Comparison of ENCODE assay signal across 8 mouse cellular contexts in the genomic region with DNA sequence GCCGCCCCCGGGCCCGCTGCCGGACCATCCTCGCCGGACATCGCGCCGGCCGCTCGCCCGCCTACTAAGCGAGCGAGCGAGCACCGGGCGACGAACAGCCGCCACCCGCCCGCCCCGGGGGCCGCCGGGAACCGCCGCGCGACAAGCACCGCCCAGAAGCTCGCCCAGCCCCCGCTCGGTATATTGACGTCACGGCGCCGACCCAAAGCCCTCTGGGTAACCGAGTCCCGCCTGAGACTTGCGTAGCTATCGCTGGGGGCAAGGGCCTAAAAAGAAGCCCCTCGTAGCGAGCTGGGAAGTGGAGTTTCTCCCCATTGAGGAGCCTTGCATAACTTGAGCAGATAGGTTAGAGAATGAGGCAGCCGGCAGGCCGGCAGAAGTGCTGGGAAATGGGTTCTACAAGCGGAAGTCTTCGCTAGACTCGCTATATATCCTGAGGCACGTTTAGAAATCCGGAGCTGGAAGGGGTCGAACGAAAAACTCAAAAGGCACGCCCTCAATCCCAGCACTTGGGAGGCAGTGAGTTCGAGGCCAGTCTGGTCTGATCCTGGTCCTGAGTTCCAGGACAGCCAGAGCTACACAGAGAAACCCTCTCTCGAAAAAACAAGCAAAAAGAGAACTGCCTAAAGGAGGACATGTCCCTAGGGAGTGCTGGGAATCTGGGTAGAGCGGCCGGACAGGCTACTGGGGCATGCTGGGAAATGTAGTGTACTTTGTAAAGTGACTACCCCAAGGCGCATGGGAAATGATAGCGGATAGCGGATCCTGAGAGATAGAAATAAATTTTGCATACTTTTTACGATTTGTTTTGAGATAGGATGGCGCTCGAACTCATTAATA. TPM values are rescaled to one million over a fixed set of nuclear protein-coding genes. Genes with fewer than 3 reads are reported as not detected.
DNase-seq lines count a peak whose midpoint lies in the region; ATAC-seq and TF ChIP-seq lines count a peak whose summit lies in the region.

Gene Ppp1r12c (minus strand): TSS at position 123 of the 840 bp plus-strand sequence.

- H3K9me3 ChIP-seq in heart, embryonic 13.5 days, result no peaks in the 10 kb centered on the region
- H3K9me3 ChIP-seq in liver, embryonic 12.5 days (replicated peaks), result no peaks in the 10 kb centered on the region
- H3K9me3 ChIP-seq in stomach, embryonic 15.5 days, result no peaks in the 10 kb centered on the region

- H3K27me3 ChIP-seq in C2C12 (ENCODE audit: control insufficient read depth, insufficient read depth, insufficient read length), result no peaks in the 10 kb centered on the region
- H3K27me3 ChIP-seq in heart, embryonic 13.5 days (replicated peaks), result no peaks in the 10 kb centered on the region
- no peaks in the 10 kb centered on the region for H3K27me3 ChIP-seq in liver, embryonic 12.5 days (replicated peaks)
- no peaks in the 10 kb centered on the region for H3K27me3 ChIP-seq in stomach, embryonic 15.5 days (replicated peaks)

- H3K79me2 ChIP-seq in C2C12 (ENCODE audit: control insufficient read depth, insufficient read depth), result peaks cover 47% of the 10 kb centered on the region

- H3K36me3 ChIP-seq in C2C12 (ENCODE audit: control insufficient read depth, insufficient read depth), result peaks cover 4% of the 10 kb centered on the region
- H3K36me3 ChIP-seq in heart, embryonic 13.5 days, result peaks cover 19% of the 10 kb centered on the region
- peaks cover 24% of the 10 kb centered on the region for H3K36me3 ChIP-seq in liver, embryonic 12.5 days
- H3K36me3 ChIP-seq in stomach, embryonic 15.5 days, result no peaks in the 10 kb centered on the region

- peak within 1 kb of the TSS; percentile 98 for H3K9ac ChIP-seq in heart, embryonic 13.5 days
- peak within 1 kb of the TSS; percentile 95 for H3K9ac ChIP-seq in liver, embryonic 12.5 days
- H3K9ac ChIP-seq in stomach, embryonic 15.5 days, result peak within 1 kb of the TSS; percentile 83

- under 1% methylated on average over 62 of the region's 62 CpGs for WGBS in heart, embryonic 13.5 days
- under 1% methylated on average over 62 of the region's 62 CpGs for WGBS in liver, embryonic 12.5 days (ENCODE audit: insufficient replicate concordance)
- under 1% methylated on average over 59 of the region's 62 CpGs for WGBS in stomach, embryonic 15.5 days

- peak within 1 kb of the TSS; percentile 85 for H3K27ac ChIP-seq in heart, embryonic 13.5 days (replicated peaks)
- H3K27ac ChIP-seq in liver, embryonic 12.5 days, result peak within 1 kb of the TSS; percentile 91
- H3K27ac ChIP-seq in stomach, embryonic 15.5 days, result peak within 1 kb of the TSS; percentile 94

- H3ac ChIP-seq in C2C12 (ENCODE audit: control insufficient read depth, insufficient read length, low read depth), result peak within 1 kb of the TSS; percentile 93

- peak; percentile 91 for ATAC-seq in erythroid progenitor cell, adult 5-6 weeks (replicated peaks; ENCODE audit: low FRiP score, poor library complexity, severe bottlenecking)
- ATAC-seq in heart, embryonic 13.5 days (ENCODE audit: extremely low read depth, insufficient number of reproducible peaks, low FRiP score, low TSS enrichment), result peak; percentile 88
- ATAC-seq in liver, embryonic 12.5 days, result peak; percentile 89
- ATAC-seq in stomach, embryonic 15.5 days (ENCODE audit: insufficient read depth, low FRiP score, low read depth), result peak; percentile 94

- peaks cover 60% of the 10 kb centered on the region for H3K4me1 ChIP-seq in heart, embryonic 13.5 days
- peaks cover 73% of the 10 kb centered on the region for H3K4me1 ChIP-seq in liver, embryonic 12.5 days
- H3K4me1 ChIP-seq in stomach, embryonic 15.5 days, result peaks cover 23% of the 10 kb centered on the region

- TF ChIP-seq CTCF in C2C12 (IDR thresholded peaks at IDR 0.05; ENCODE audit: control insufficient read depth, insufficient read depth, insufficient read length), result no peak

- peak within 1 kb of the TSS; percentile 94 for H3K4me2 ChIP-seq in heart, embryonic 13.5 days
- H3K4me2 ChIP-seq in liver, embryonic 12.5 days, result peak within 1 kb of the TSS; percentile 77
- H3K4me2 ChIP-seq in stomach, embryonic 15.5 days, result peak within 1 kb of the TSS; percentile 69

- peak within 1 kb of the TSS; percentile 57 for H3K4me3 ChIP-seq in C2C12 (ENCODE audit: insufficient read depth, poor library complexity, severe bottlenecking)
- peak within 1 kb of the TSS; percentile 90 for H3K4me3 ChIP-seq in heart, embryonic 13.5 days
- peak within 1 kb of the TSS; percentile 93 for H3K4me3 ChIP-seq in liver, embryonic 12.5 days
- H3K4me3 ChIP-seq in stomach, embryonic 15.5 days (replicated peaks), result peak within 1 kb of the TSS; percentile 93

- peaks cover 41% of the 10 kb centered on the region for H3K79me3 ChIP-seq in C2C12 (ENCODE audit: low read depth)

- DNase-seq in brain, embryonic 18.5 days (ENCODE audit: low read depth, low spot score), result peak; percentile 88
- peak; percentile 98 for DNase-seq in kidney, postnatal 10 days
- DNase-seq in natural killer cell, adult 2 months (ENCODE audit: low spot score in 2 of 2), result peak; percentile 89 to 93

TF ChIP-seq in C2C12, 6 proteins besides CTCF, POLR2A, EP300 and RAD21:
- TF ChIP-seq USF1 (IDR thresholded peaks at IDR 0.05; ENCODE audit: low read depth), result no peak
- no peak for TF ChIP-seq MAX (IDR thresholded peaks at IDR 0.05)
- TF ChIP-seq MYOG (IDR thresholded peaks at IDR 0.05; ENCODE audit: control insufficient read depth, extremely low read depth, insufficient read length), result no peak
- no peak for TF ChIP-seq CEBPB (IDR thresholded peaks at IDR 0.05; ENCODE audit: low read depth)
- no peak for TF ChIP-seq MYOD1 (IDR thresholded peaks at IDR 0.05; ENCODE audit: control insufficient read depth, insufficient read length, low read depth)
- no peak for TF ChIP-seq FOSL1 (IDR thresholded peaks at IDR 0.05; ENCODE audit: insufficient read depth, low read length, poor library complexity, severe bottlenecking)

RNA-seq across cellular contexts. Expression of gene Ppp1r12c, which starts in this region (rescaled TPM):
- 54.6 TPM for polyA plus RNA-seq in C2C12 (2012; fragmentation: generic; extraction: Trizol)
- total RNA-seq in erythroid progenitor cell, adult 5-6 weeks (2015; ENCODE audit: low replicate concordance), result 73.9 and 133 TPM in 2 replicates
- total RNA-seq in erythroid progenitor cell, adult 5-6 weeks (2017; ENCODE audit: low replicate concordance), result 123 and 130 TPM in 2 replicates
- polyA plus RNA-seq in heart, embryonic 13.5 days (2015; fragmentation: Nextera tagmentation; extraction: Ambion mirVana), result 29.2 and 33.9 TPM in 2 replicates
- polyA plus RNA-seq in liver, embryonic 12.5 days (2016; fragmentation: Nextera tagmentation; extraction: Ambion mirVana), result 41.1 and 42.9 TPM in 2 replicates
- 51.7 and 53.6 TPM in 2 replicates for polyA plus RNA-seq in stomach, embryonic 15.5 days (2015; fragmentation: Nextera tagmentation; extraction: Ambion mirVana)

Comparison
In these comparisons a context has a peak if more than half of its experiments do, and no peak if none do; other contexts are left out.
1. Peak in every context shown above with its lines: DNase-seq, ATAC-seq, H3K4me3 ChIP-seq and H3K27ac ChIP-seq.